Mouse (Mus musculus): Measurements from ENCODE around the gene Osbpl8. TPM values are rescaled to one million over a fixed set of nuclear protein-coding genes. Genes with fewer than 3 reads are reported as not detected.
"Not testable (repeated sequence)": the region's sequence is repeated elsewhere in the genome, so short reads cannot be mapped to it uniquely, and the experiment has no call there.

Gene Osbpl8
- polyA plus RNA-seq, 1 experiment: 1.1 TPM

- Histone ChIP-seq H3K4me1 (ENCODE audit: control insufficient read depth, insufficient read depth, insufficient read length, low read length) (no peaks in the 10 kb centered on the region), H3K27me3 (ENCODE audit: control insufficient read depth, insufficient read depth, low read length) (no peaks in the 10 kb centered on the region), H3K27ac (ENCODE audit: insufficient read depth, low read depth, low read length) (no peak overlapping the region), H3K36me3 (ENCODE audit: control insufficient read depth, insufficient read depth, low read length) (no peaks in the 10 kb centered on the region), H3K4me3 (ENCODE audit: low read depth, low read length) (no peak overlapping the region)
- TF ChIP-seq POLR2A (IDR thresholded peaks at IDR 0.05; ENCODE audit: low read depth, low read length): no peak
- TF ChIP-seq CTCF (IDR thresholded peaks at IDR 0.05; ENCODE audit: extremely low read depth, insufficient read length, insufficient replicate concordance, low read depth, low read length): no peak
- 83% methylated on average over 8 of the region's 8 CpGs for WGBS
These were observed 30.6 kb upstream of the Osbpl8 start for GRCm38 (mm10) chr10:111133936-111134335.

DNA sequence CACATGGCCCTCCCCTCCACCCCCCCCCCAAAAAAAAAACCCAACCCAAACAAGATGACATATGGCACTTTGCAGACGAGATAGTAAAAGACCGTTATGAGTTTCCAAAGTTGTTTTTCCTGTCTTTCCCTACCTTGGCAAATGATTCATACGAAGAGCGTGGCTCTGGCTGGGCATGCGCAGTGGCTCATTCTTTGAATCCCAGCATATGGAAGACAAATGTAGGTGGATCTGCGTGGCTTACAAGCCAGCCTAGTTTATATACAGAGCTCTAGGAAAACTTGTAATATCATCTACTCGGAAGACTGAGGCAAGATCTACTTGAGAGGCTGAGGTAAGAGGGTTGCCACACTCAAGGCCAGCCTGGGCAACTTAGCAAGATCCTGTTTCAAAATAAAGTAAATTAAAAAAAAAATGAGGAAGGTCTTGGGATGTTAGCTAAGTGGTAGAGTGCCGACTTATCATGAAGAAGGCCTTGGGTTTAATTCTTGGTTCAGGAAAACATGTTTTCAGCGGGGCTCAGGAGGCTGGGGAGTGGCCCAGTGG is 30.1 kb upstream of the Osbpl8 start:
- Histone ChIP-seq H3K4me1 (ENCODE audit: control insufficient read depth, insufficient read depth, insufficient read length, low read length) (no peaks in the 10 kb centered on the region), H3K4me3 (ENCODE audit: low read depth, low read length) (no peak overlapping the region), H3K27ac (ENCODE audit: insufficient read depth, low read depth, low read length) (no peak overlapping the region), H3K27me3 (ENCODE audit: control insufficient read depth, insufficient read depth, low read length) (no peaks in the 10 kb centered on the region), H3K36me3 (ENCODE audit: control insufficient read depth, insufficient read depth, low read length) (no peaks in the 10 kb centered on the region)
- TF ChIP-seq CTCF (IDR thresholded peaks at IDR 0.05; ENCODE audit: extremely low read depth, insufficient read length, insufficient replicate concordance, low read depth, low read length) (no peak), POLR2A (IDR thresholded peaks at IDR 0.05; ENCODE audit: low read depth, low read length) (no peak)
- WGBS: 73% methylated on average over 9 of the region's 9 CpGs

DNA sequence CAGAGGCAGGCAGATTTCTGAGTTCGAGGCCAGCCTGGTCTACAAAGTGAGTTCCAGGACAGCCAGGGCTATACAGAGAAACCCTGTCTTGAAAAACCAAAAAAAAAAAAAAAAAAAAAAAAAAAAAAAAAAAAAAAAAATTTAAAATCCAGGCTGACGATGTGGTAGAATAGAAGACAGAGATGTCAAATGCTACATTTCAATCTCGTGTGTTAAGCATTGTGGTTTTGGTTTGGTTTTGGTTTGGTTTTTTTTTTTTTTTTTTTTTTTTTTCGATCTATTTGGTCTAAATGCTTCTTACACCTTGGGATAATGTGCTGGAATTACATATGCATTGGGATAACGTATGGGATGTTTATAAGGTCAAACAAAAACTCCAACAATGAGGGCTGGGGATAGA is 28.2 kb upstream of the Osbpl8 start:
- not testable (repeated sequence) for H3K27ac ChIP-seq (ENCODE audit: insufficient read depth, low read depth, low read length); H3K27me3 ChIP-seq (ENCODE audit: control insufficient read depth, insufficient read depth, low read length); H3K36me3 ChIP-seq (ENCODE audit: control insufficient read depth, insufficient read depth, low read length); H3K4me1 ChIP-seq (ENCODE audit: control insufficient read depth, insufficient read depth, insufficient read length, low read length); H3K4me3 ChIP-seq (ENCODE audit: low read depth, low read length)
- 73% methylated on average over 5 of the region's 5 CpGs for WGBS

GRCm38 (mm10) chr10:111137905-111138304 is 26.6 kb upstream of the Osbpl8 start:
- WGBS: 43% methylated on average over 4 of the region's 4 CpGs
- Histone ChIP-seq H3K4me3 (ENCODE audit: low read depth, low read length) (no peak overlapping the region), H3K36me3 (ENCODE audit: control insufficient read depth, insufficient read depth, low read length) (no peaks in the 10 kb centered on the region)

DNA sequence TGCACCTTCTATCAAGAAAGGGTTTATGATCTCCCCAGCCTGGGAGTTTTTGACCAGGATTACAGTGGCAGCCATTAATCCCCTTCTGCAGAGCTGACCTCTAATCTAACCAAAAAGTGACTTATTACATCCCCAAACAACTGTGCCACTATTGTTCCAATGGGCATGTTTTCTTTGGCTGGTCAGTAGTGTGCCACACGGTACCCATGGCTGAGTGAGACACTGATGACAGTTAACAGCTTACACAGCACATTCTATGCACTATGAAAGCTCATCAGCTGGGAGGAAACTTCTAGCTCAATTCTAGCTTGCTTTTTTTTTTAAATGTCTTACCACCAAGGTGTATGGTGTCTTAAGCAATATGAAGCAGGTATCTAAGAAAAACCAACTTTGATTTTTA is 25.4 kb upstream of the Osbpl8 start:
- TF ChIP-seq CTCF (IDR thresholded peaks at IDR 0.05; ENCODE audit: extremely low read depth, insufficient read length, insufficient replicate concordance, low read depth, low read length): no peak
- TF ChIP-seq POLR2A (IDR thresholded peaks at IDR 0.05; ENCODE audit: low read depth, low read length): no peak

More at GRCm38 (mm10) chr10:111137905-111138304, 26.6 kb upstream of the Osbpl8 start:
- Histone ChIP-seq H3K27ac (ENCODE audit: insufficient read depth, low read depth, low read length) (no peak overlapping the region), H3K4me1 (ENCODE audit: control insufficient read depth, insufficient read depth, insufficient read length, low read length) (no peaks in the 10 kb centered on the region), H3K27me3 (ENCODE audit: control insufficient read depth, insufficient read depth, low read length) (no peaks in the 10 kb centered on the region)
- TF ChIP-seq CTCF (IDR thresholded peaks at IDR 0.05; ENCODE audit: extremely low read depth, insufficient read length, insufficient replicate concordance, low read depth, low read length) (no peak), POLR2A (IDR thresholded peaks at IDR 0.05; ENCODE audit: low read depth, low read length) (no peak)

DNA sequence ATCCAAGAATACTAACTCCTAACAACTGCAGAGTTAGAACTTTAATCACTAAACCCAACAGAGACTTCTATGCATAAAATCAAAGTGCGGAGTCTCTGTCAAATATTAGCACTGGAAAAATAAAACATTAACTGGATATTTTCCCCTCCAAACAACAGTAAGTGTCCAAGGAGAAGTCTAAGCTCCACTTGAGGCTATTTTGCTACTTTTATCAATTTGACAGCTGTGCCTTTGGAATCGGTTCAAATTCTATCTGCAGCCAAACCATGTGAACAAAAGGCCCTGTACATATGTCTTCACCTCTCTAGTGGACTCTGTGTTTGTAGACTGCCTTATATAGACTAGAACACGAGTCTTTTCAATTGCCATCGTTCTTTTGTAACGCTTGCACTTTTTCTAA is 24.7 kb upstream of the Osbpl8 start:
- no peaks in the 10 kb centered on the region for H3K4me1 ChIP-seq (ENCODE audit: control insufficient read depth, insufficient read depth, insufficient read length, low read length)
- no peak overlapping the region for H3K27ac ChIP-seq (ENCODE audit: insufficient read depth, low read depth, low read length)
- 32% methylated on average over 5 of the region's 5 CpGs for WGBS
- TF ChIP-seq CTCF (IDR thresholded peaks at IDR 0.05; ENCODE audit: extremely low read depth, insufficient read length, insufficient replicate concordance, low read depth, low read length) (no peak), POLR2A (IDR thresholded peaks at IDR 0.05; ENCODE audit: low read depth, low read length) (no peak)
- no peaks in the 10 kb centered on the region for H3K36me3 ChIP-seq (ENCODE audit: control insufficient read depth, insufficient read depth, low read length)
- H3K27me3 ChIP-seq (ENCODE audit: control insufficient read depth, insufficient read depth, low read length): no peaks in the 10 kb centered on the region
- no peak overlapping the region for H3K4me3 ChIP-seq (ENCODE audit: low read depth, low read length)

More for the DNA sequence above, 25.4 kb upstream of the Osbpl8 start:
- H3K27ac ChIP-seq (ENCODE audit: insufficient read depth, low read depth, low read length): no peak overlapping the region
- H3K27me3 ChIP-seq (ENCODE audit: control insufficient read depth, insufficient read depth, low read length): no peaks in the 10 kb centered on the region
- H3K4me1 ChIP-seq (ENCODE audit: control insufficient read depth, insufficient read depth, insufficient read length, low read length): no peaks in the 10 kb centered on the region
- no peaks in the 10 kb centered on the region for H3K36me3 ChIP-seq (ENCODE audit: control insufficient read depth, insufficient read depth, low read length)
- 78% methylated on average over 1 of the region's 1 CpGs for WGBS
- H3K4me3 ChIP-seq (ENCODE audit: low read depth, low read length): no peak overlapping the region

- no peak for TF ChIP-seq POLR2A (IDR thresholded peaks at IDR 0.05; ENCODE audit: low read depth, low read length)
- no peak for TF ChIP-seq CTCF (IDR thresholded peaks at IDR 0.05; ENCODE audit: extremely low read depth, insufficient read length, insufficient replicate concordance, low read depth, low read length)
- Histone ChIP-seq H3K4me3 (ENCODE audit: low read depth, low read length) (no peak overlapping the region), H3K4me1 (ENCODE audit: control insufficient read depth, insufficient read depth, insufficient read length, low read length) (no peaks in the 10 kb centered on the region), H3K27ac (ENCODE audit: insufficient read depth, low read depth, low read length) (no peak overlapping the region), H3K36me3 (ENCODE audit: control insufficient read depth, insufficient read depth, low read length) (no peaks in the 10 kb centered on the region), H3K27me3 (ENCODE audit: control insufficient read depth, insufficient read depth, low read length) (no peaks in the 10 kb centered on the region)
- WGBS: 82% methylated on average over 11 of the region's 11 CpGs
These were observed 20.1 kb upstream of the Osbpl8 start for GRCm38 (mm10) chr10:111144371-111144959.
